Mouse (Mus musculus) bone marrow, adult 2 months (tissue): ENCODE results near the gene Sik1. TPM values are rescaled to one million over a fixed set of nuclear protein-coding genes. Genes with fewer than 3 reads are reported as not detected.
A peak's percentile ranks its signal among the peaks of the same experiment; 100 is the strongest.

Experiments
- H3K27ac ChIP-seq: fragments of 200-500 bp; 2 replicates; pipeline ENCODE4 v1.5.1; 2012; ENCODE audit warnings: low read depth, mild to moderate bottlenecking, control low read depth, inconsistent platforms, low read length; ENCODE audit not compliant: control insufficient read depth, poor library complexity, insufficient read depth
- H3K4me1 ChIP-seq: fragments of 200-500 bp; 2 replicates; pipeline ENCODE4 v1.6.1; 2011; ENCODE audit warnings: low read length; ENCODE audit not compliant: control insufficient read depth, insufficient read depth
- H3K4me3 ChIP-seq: fragments of 200-500 bp; replicated peaks from 2 replicates; pipeline ENCODE3; 2011; ENCODE audit warnings: mild to moderate bottlenecking, low read depth, low read length, control low read depth; ENCODE audit not compliant: control insufficient read depth
- CTCF ChIP-seq: fragments of 200-500 bp; IDR thresholded peaks from 2 replicates; pipeline ENCODE4 v1.5.1; 2011; ENCODE audit warnings: low read length, control low read depth; ENCODE audit not compliant: control insufficient read depth, insufficient read depth
- POLR2A ChIP-seq: fragments of 200-500 bp; IDR thresholded peaks from 2 replicates; pipeline ENCODE4 v1.6.1; 2011; ENCODE audit warnings: low read depth, mild to moderate bottlenecking, control low read depth, low read length, borderline replicate concordance; ENCODE audit not compliant: control insufficient read depth
- WGBS: fragments of 180-500 bp; shearing (Covaris S2); methylation state at CpG from one replicate; pipeline ENCODE4 v1.1.7; 2018; 5-methylcytosine and 5-hydroxymethylcytosine counted together
- polyA plus RNA-seq: library from polyadenylated mRNA; stranded (reverse); fragments of >200 nt; gene quantifications from 2 replicates; pipeline ENCODE4 v1.2.4, GENCODE M21; 2011; ENCODE audit warnings: low replicate concordance; ENCODE audit not compliant: missing spikeins, insufficient read depth, insufficient read length

Gene Sik1
- polyA plus RNA-seq, 1 experiment = 42.9 TPM

GRCm38 (mm10) chr17:31843891-31844290, 11.7 kb downstream of the Sik1 start:
- no peak overlapping the region for H3K27ac ChIP-seq
- peaks cover 12% of the 10 kb centered on the region for H3K4me1 ChIP-seq
- TF ChIP-seq CTCF = no peak
- TF ChIP-seq POLR2A = no peak
- H3K4me3 ChIP-seq = no peak overlapping the region
- 84% methylated on average over 1 of the region's 1 CpGs for WGBS

DNA sequence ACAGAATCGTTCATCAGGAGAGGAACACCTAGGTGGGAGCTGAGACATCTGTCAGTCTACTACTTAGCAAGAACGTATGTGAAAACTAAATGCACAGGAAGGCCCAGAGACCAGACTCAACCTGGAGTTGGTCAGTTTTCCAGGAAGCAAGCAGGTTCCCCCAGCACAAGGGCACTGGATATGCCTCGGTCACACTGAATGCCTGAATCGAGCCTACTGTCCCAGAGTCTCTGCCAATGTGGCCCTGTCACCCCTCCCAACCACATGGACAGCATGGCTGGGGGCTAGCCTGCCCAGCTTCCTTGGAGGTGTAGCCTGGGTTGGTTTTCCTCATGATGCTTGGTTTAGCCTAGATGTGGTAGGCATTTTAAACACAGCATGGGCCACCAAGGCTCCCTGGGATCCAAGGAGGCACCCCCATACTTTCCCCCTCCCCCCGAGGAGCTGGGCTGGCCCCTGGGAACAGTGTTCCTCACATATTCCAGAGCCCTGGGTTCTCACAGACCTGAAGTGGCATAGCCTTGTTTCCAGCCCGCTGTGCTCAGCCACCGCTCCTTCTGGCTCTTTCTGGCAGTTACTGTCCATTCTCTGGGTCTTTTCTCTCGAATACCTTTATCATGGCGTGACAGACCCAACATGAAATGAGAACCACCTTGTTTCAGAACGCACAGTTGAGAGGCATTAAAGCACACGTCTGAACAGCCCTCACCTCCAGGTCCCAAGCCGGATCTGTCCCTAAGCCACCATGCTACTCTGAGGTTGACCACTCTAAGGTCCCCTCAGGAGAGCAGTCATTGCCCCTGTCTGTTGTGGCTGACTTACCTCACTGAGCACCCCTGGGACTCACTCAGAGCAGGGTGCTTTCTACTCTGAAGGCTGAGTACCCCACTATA, 12.4 kb downstream of the Sik1 start:
- WGBS = 73% methylated on average over 12 of the region's 12 CpGs
- TF ChIP-seq POLR2A (no peak), CTCF (no peak)
- H3K4me3 ChIP-seq = no peak overlapping the region
- H3K27ac ChIP-seq = peak overlapping the region; percentile 91
- H3K4me1 ChIP-seq = peaks cover 13% of the 10 kb centered on the region

DNA sequence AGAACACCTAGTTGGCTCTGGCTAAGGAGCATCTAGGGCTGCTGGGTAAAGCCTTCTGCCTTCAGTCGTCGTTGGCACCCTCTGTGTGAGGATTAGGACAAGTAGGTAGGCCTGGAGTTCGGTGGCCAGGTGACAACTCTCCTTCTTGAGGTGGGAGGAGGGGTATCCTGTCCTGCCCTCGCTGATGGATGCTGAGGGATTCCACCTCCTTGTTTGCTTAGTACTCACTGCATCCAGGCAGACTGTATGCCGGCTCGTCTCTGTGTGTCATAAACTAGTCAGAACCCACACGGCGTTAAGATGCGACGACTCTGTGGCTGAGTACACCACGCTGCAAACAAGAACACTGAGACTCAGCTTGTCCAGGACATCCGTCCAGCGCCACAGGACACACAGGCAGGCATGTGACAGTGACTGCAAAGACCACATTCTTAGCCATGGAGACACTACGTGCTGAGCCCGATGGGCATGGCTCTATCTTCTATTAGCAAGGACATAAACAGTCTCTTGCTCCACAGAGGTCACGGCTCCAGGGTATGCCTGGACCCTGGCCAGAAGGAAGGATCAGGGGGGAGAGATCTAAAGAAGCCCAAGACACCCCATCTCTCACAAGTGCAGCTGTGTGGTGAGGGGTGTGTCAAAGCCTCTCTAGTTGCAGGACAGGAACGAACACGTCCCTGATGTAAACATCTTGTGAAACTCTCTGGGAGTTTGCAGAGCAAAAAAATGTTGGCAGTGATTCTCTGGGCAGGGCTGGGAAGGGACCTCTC, 13.6 kb downstream of the Sik1 start:
- Histone ChIP-seq H3K4me1 (peaks cover 13% of the 10 kb centered on the region), H3K4me3 (no peak overlapping the region), H3K27ac (peak overlapping the region; percentile 91)
- TF ChIP-seq POLR2A (no peak), CTCF (no peak)
- 47% methylated on average over 18 of the region's 18 CpGs for WGBS

DNA sequence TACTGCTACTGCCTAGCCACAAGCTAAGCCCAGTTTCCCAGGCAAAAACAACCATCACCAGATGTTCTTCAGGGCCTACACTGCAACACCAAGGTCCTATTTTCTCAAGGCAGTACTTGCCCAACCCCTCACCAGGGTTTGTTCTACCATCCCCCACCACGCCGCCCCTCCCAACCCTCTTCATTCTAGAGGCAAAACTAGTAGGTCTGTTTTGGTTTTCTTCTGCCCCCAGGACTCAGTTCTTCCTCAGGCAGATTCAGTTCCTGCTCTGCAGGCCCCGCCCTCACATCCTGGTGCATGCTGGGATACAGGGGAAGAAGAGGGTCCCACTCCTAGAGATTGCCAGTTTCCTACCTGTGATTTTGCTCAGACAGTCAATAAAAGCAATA, 14.2 kb downstream of the Sik1 start:
- Histone ChIP-seq H3K4me3 (no peak overlapping the region), H3K4me1 (peaks cover 13% of the 10 kb centered on the region), H3K27ac (peak overlapping the region; percentile 91)
- 30% methylated on average over 3 of the region's 3 CpGs for WGBS
- TF ChIP-seq POLR2A = no peak
- TF ChIP-seq CTCF = no peak

GRCm38 (mm10) chr17:31840423-31841003, 15.1 kb downstream of the Sik1 start:
- Histone ChIP-seq H3K4me3 (no peak overlapping the region), H3K27ac (peak overlapping the region; percentile 91), H3K4me1 (peaks cover 19% of the 10 kb centered on the region)
- 3% methylated on average over 6 of the region's 6 CpGs for WGBS
- TF ChIP-seq CTCF = no peak
- TF ChIP-seq POLR2A = no peak

DNA sequence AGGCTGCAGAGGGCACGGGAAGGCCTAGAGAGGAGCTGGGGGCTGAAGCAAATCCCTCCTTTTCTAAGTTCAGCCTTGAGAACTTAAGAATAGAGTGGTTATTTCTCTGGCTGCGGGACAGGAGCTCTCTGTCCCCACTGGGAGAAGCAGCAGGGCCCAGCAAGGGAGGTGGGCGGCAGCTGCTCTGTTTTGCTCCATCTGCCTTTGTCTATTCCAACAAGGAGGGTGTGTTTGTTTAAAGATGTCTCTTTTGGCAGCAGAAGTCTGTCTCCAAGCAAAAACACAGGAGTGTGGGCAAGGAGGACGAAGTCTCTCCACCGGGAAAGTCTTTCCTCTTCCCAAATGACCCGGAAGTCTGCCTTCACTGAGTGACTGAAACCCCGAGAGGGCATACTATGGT, 18.8 kb downstream of the Sik1 start:
- Histone ChIP-seq H3K27ac (peak overlapping the region; percentile 89), H3K4me1 (peaks cover 26% of the 10 kb centered on the region), H3K4me3 (no peak overlapping the region)
- 76% methylated on average over 7 of the region's 7 CpGs for WGBS
- TF ChIP-seq CTCF (no peak), POLR2A (no peak)

DNA sequence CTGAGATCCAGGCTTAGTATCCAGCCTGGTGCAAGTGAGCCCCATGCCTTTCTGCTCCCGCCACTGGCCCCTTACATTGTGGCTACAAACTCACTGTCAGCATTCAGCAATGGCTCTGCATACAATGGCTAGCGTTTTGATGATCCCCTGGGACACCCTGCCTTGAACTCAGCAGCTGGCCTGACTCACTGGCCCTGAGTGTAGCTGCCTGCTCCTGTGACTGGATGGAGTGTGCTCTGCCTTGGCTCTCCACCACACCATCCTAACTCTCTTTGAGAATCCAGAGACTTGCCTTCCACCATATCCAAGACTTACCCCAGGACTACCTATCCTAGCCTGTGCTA, 19.4 kb downstream of the Sik1 start:
- H3K4me1 ChIP-seq = peaks cover 25% of the 10 kb centered on the region
- 35% methylated on average over 2 of the region's 2 CpGs for WGBS
- H3K4me3 ChIP-seq = no peak overlapping the region
- H3K27ac ChIP-seq = peak overlapping the region; percentile 89
- TF ChIP-seq CTCF = no peak
